Mouse (Mus musculus) thymus, adult 2 months (tissue): ENCODE results near the gene Ostc.

Experiments
- CTCF ChIP-seq: fragments of 200-500 bp; IDR thresholded peaks from 2 replicates; pipeline ENCODE4 v1.5.1; 2012; ENCODE audit warnings: mild to moderate bottlenecking, control low read depth, low read length, moderate library complexity, borderline replicate concordance; ENCODE audit not compliant: control insufficient read depth, poor library complexity, insufficient read depth; ENCODE audit errors: extremely low read depth
- POLR2A ChIP-seq: fragments of 200-500 bp; IDR thresholded peaks from 2 replicates; pipeline ENCODE4 v1.6.1; 2012; ENCODE audit warnings: mild to moderate bottlenecking, low read length, control low read depth, moderate library complexity; ENCODE audit not compliant: control insufficient read depth, poor library complexity, insufficient read depth; ENCODE audit errors: extremely low read depth

DNA sequence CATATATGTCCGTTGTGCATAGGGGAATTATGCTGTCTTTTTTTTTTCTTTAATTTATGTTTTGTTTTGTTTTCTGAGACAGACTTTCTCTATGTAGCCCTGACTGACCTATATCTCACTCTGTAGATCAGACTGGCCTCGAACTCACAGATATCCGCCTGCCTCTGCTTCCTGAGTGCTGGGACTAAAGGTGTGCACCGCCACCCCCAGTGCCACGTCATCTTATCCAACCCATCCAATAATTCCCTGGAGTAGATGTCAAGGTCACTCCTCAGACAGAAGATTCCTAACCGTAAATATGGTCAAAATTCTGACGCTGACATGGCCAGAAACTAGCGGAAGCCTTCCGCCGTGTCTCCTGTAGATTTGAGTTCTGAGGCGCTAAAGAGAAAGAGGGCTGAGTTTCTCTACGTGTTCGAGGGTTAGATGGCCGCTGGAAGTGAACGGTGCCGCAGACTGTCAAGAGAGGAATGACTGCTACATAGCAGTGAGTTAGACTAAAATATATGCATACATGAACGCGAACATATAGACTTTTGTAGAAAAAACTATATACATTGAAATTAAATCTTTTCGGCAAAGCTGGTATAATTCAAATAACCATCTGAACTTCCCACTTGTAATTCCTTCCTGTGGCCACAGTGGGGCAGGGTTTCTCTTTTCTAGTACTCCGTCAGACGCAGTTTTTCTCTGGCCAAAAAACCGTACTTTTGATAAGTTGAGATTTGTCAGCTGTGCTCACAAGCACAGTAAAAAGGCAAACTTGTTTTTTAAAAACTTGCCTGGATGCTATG is 5.7 kb upstream of the Ostc start:
- TF ChIP-seq POLR2A (no peak), CTCF (no peak)
